Mouse (Mus musculus) intestine, postnatal 0 days (tissue): ENCODE measurements around the gene Taf5l. TPM values are rescaled to one million over a fixed set of nuclear protein-coding genes. Genes with fewer than 3 reads are reported as not detected.

Experiments
- ATAC-seq: fragments of 200-750 bp; cut with Nextera tagmentation; 2 replicates; pipeline ENCODE4 v1.8.0; 2017; ENCODE audit warnings: mild to moderate bottlenecking, moderate TSS enrichment, moderate library complexity
- H3K27ac ChIP-seq: fragments of 300-500 bp; sonication (generic); 2 replicates; pipeline ENCODE4 v1.5.1; 2014; ENCODE audit warnings: mild to moderate bottlenecking, low read depth, low read length, moderate library complexity
- H3K27me3 ChIP-seq: fragments of 300-500 bp; sonication (generic); replicated peaks from 2 replicates; pipeline ENCODE4 v1.6.1; 2014; ENCODE audit warnings: low read length, mixed read lengths; ENCODE audit not compliant: control insufficient read depth, insufficient read depth
- H3K36me3 ChIP-seq: fragments of 300-500 bp; sonication (generic); 2 replicates; pipeline ENCODE4 v1.6.1; 2014; ENCODE audit warnings: mild to moderate bottlenecking, moderate library complexity; ENCODE audit not compliant: control insufficient read depth, insufficient read depth
- H3K4me1 ChIP-seq: fragments of 300-500 bp; sonication (generic); replicated peaks from 2 replicates; pipeline ENCODE4 v1.6.1; 2014; ENCODE audit warnings: antibody characterized with exemption, low read length, mixed read lengths; ENCODE audit not compliant: control insufficient read depth, insufficient read depth
- H3K4me2 ChIP-seq: fragments of 300-500 bp; sonication (generic); replicated peaks from 2 replicates; pipeline ENCODE4 v1.6.1; 2014; ENCODE audit warnings: low read depth, mild to moderate bottlenecking, moderate library complexity
- H3K4me3 ChIP-seq: fragments of 300-500 bp; sonication (generic); 2 replicates; pipeline ENCODE4 v1.5.1; 2014; ENCODE audit warnings: low read depth, low read length
- H3K9ac ChIP-seq: fragments of 300-500 bp; sonication (generic); 2 replicates; pipeline ENCODE4 v1.6.1; 2014; ENCODE audit warnings: mild to moderate bottlenecking, low read depth, low read length
- H3K9me3 ChIP-seq: fragments of 300-500 bp; sonication (generic); 2 replicates; pipeline ENCODE4 v1.6.1; 2016; ENCODE audit warnings: mixed run types; ENCODE audit not compliant: control insufficient read depth
- CTCF ChIP-seq: sonication (generic); IDR thresholded peaks from 2 replicates; pipeline ENCODE4 v1.5.1; 2016; ENCODE audit warnings: low read depth, mild to moderate bottlenecking, control low read depth, antibody characterized with exemption, moderate library complexity
- WGBS: fragments of 180-500 bp; shearing (Covaris S2); extraction: QIAGEN DNeasy Blood & Tissue Kit; methylation state at CpG from one replicate; pipeline ENCODE4 v1.1.7; 2014; 5-methylcytosine and 5-hydroxymethylcytosine counted together
- polyA plus RNA-seq: library from polyadenylated mRNA; unstranded; fragments of >200 nt; fragmentation: Nextera tagmentation; extraction: Ambion mirVana; gene quantifications from 2 replicates; pipeline ENCODE4 v1.2.1, GENCODE M21; 2015

Gene Taf5l
- polyA plus RNA-seq, 1 experiment from 2014 or later = 18.8 TPM

- ATAC-seq = peak; percentile 58
- Histone ChIP-seq H3K4me1 (no peaks in the 10 kb centered on the region), H3K4me3 (no peak overlapping the region), H3K4me2 (no peak overlapping the region), H3K27me3 (no peaks in the 10 kb centered on the region), H3K9ac (no peak overlapping the region), H3K27ac (no peak overlapping the region), H3K36me3 (peaks cover 68% of the 10 kb centered on the region), H3K9me3 (no peaks in the 10 kb centered on the region)
- TF ChIP-seq CTCF = peak; percentile 51
- 83% methylated on average over 10 of the region's 10 CpGs for WGBS
These were observed 18.6 kb downstream of the Taf5l start for GRCm38 (mm10) chr8:124002546-124003108.

DNA sequence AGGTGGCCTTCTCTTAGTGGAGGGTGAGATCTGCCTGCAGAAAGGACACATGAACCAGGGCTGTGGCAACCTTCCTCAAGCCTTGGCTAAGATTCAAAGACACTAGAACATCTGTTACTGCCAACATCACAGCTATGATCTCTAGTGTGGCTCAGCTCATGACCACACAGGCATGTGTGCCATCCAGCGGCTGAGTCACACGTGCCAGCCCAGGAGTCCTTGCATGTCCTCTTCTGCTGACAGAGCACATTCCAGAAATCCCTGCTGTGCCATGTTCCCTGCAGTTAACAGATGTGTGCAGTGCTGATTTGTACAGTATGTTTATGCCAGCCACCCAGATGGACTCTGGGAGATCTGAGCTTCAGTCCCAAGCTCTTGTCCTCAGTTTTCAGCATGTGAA, 21.6 kb downstream of the Taf5l start:
- no peak overlapping the region for H3K9ac ChIP-seq
- no peak overlapping the region for H3K4me3 ChIP-seq
- ATAC-seq = no peak
- no peak for TF ChIP-seq CTCF
- no peaks in the 10 kb centered on the region for H3K27me3 ChIP-seq
- no peaks in the 10 kb centered on the region for H3K4me1 ChIP-seq
- H3K36me3 ChIP-seq = peaks cover 57% of the 10 kb centered on the region
- no peak overlapping the region for H3K4me2 ChIP-seq
- H3K9me3 ChIP-seq = no peaks in the 10 kb centered on the region
- no peak overlapping the region for H3K27ac ChIP-seq
- 75% methylated on average over 2 of the region's 2 CpGs for WGBS

GRCm38 (mm10) chr8:123993997-123994396, 27.2 kb downstream of the Taf5l start:
- 35% methylated on average over 3 of the region's 3 CpGs for WGBS

DNA sequence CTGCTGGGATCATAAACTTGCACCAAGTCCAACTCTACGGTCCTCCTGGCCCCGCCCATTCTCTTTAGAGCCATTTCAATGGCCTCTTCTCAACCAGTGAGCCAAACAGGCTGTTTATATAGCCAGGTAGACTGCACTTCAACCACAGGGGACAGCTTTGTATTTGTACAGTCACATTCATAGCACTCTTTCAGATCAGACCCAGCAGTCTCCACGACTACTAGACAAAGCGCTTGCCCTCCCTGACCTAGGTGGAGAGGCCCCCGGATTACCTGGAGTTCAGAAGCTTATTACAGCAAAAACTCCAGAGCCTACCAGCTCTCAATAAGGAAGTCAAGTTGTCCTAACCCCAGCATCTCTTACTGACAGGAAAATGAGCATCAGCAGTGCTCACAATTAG, 27.6 kb downstream of the Taf5l start:
- Histone ChIP-seq H3K4me2 (no peak overlapping the region), H3K4me1 (no peaks in the 10 kb centered on the region), H3K9me3 (no peaks in the 10 kb centered on the region), H3K27ac (peak overlapping the region; percentile 46), H3K4me3 (no peak overlapping the region), H3K36me3 (peaks cover 27% of the 10 kb centered on the region), H3K27me3 (no peaks in the 10 kb centered on the region), H3K9ac (no peak overlapping the region)
- ATAC-seq = peak; percentile 54
- 41% methylated on average over 5 of the region's 5 CpGs for WGBS
- no peak for TF ChIP-seq CTCF

More at GRCm38 (mm10) chr8:123993997-123994396, 27.2 kb downstream of the Taf5l start:
- peak; percentile 72 for ATAC-seq
- Histone ChIP-seq H3K4me2 (no peak overlapping the region), H3K4me3 (no peak overlapping the region), H3K27ac (peak overlapping the region; percentile 46), H3K4me1 (no peaks in the 10 kb centered on the region), H3K36me3 (peaks cover 27% of the 10 kb centered on the region), H3K9me3 (no peaks in the 10 kb centered on the region), H3K9ac (no peak overlapping the region), H3K27me3 (no peaks in the 10 kb centered on the region)
- no peak for TF ChIP-seq CTCF

GRCm38 (mm10) chr8:123992587-123992986, 28.6 kb downstream of the Taf5l start:
- no peak overlapping the region for H3K27ac ChIP-seq

DNA sequence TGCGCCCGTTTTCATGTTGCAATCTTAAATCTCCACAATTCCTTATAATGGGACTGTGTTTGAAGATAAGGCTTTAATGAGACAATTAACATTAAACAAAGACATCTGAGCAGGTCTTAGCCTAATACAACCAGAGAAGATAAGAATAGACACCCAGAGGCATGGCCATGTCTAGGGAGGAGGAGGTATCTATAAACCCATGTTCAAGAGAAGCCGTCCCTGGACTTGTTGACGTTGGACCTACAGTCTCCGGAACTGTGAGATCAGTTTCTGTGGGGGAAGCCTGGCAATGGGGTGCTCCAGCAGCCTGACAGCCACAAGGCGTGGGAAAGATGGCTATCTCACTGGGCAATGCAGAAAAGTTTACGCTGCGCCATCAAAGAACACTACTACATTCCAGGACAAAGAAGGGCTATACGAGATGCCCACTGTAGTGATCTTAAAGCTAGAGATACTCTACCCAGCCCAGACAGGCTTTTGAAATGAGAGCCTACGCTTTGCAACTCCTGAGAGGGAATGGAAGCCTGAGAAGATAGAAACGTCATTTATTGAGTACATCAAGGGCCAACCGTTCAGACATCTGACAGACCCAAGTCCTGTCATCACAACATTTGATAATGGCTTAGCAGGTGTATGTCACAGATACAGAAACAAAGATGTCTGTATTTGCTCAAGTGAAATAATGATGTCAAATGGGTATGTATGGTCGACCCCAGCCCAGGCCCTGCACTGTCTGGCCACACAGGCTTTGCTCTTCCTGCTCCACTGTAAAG, 30.7 kb downstream of the Taf5l start:
- Histone ChIP-seq H3K27me3 (no peaks in the 10 kb centered on the region), H3K9me3 (no peaks in the 10 kb centered on the region), H3K36me3 (peaks cover 6% of the 10 kb centered on the region; the same call in 1 of the 2 replicates), H3K9ac (no peak overlapping the region), H3K4me3 (no peak overlapping the region), H3K4me2 (no peak overlapping the region), H3K27ac (no peak overlapping the region), H3K4me1 (no peaks in the 10 kb centered on the region)
- TF ChIP-seq CTCF = no peak
- WGBS = 58% methylated on average over 13 of the region's 13 CpGs
- ATAC-seq = no peak

More at GRCm38 (mm10) chr8:123992587-123992986, 28.6 kb downstream of the Taf5l start:
- H3K36me3 ChIP-seq = peaks cover 22% of the 10 kb centered on the region
- no peak for ATAC-seq
- 79% methylated on average over 8 of the region's 8 CpGs for WGBS
- H3K27me3 ChIP-seq = no peaks in the 10 kb centered on the region
- TF ChIP-seq CTCF = peak; percentile 67
- H3K9me3 ChIP-seq = no peaks in the 10 kb centered on the region
- H3K4me1 ChIP-seq = no peaks in the 10 kb centered on the region
- H3K4me3 ChIP-seq = no peak overlapping the region
- no peak overlapping the region for H3K4me2 ChIP-seq
- no peak overlapping the region for H3K9ac ChIP-seq
